Mouse (Mus musculus): ENCODE data around the gene Rps23. TPM values are rescaled to one million over a fixed set of nuclear protein-coding genes. Genes with fewer than 3 reads are reported as not detected.
A peak's percentile ranks its signal among the peaks of the same experiment; 100 is the strongest.

The Rps23 gene
- polyA plus RNA-seq, 1 experiment from 2014 or later, result 186 TPM

DNA sequence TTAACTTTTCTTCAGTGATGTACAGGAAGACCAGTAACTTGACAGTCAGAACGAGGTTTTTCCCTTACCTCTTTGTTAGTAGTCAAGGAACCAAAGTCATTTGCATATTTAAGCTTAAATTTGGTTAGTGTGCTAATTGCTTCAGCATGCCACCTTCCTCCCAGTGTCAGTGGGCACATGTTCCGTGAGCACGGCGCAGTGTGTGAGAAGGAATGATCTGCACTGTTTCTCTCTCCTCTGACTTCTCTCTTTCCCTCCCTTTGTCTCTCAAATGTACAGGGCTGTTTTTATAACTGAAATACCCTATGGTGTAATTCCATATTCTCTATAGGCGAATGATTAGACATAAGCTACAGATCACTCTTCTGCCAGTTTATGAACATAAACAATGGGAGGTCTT, 16.8 kb downstream of the Rps23 start:
- H3K27me3 ChIP-seq, result no peaks in the 10 kb centered on the region
- no peaks in the 10 kb centered on the region for H3K9me3 ChIP-seq
- WGBS, result 83% methylated on average over 5 of the region's 5 CpGs
- ATAC-seq (ENCODE audit: borderline replicate concordance, extremely low read depth, low FRiP score, low TSS enrichment), result no peak
- no peak overlapping the region for H3K27ac ChIP-seq
- no peaks in the 10 kb centered on the region for H3K4me1 ChIP-seq
- H3K4me3 ChIP-seq, result no peak overlapping the region
- H3K9ac ChIP-seq, result no peak overlapping the region
- H3K4me2 ChIP-seq, result no peak overlapping the region
- no peaks in the 10 kb centered on the region for H3K36me3 ChIP-seq

DNA sequence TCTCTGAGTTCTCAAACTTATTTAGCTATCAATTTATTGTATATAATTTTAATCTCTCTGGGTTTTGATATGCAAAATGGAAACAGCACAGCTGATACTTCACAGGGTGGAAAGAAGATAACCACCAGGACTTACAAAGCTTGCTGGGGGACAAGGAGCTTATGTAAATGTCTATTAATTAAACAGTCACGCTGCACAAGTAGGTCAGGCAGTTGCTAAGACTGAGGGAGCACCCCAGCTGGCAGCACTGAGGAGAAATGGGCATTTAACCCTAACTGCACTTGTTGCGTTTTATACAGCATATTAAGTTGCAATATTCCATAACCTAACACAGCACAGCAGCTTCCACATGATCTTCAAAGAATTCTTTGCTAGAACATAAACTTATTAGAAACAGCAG, 36.1 kb downstream of the Rps23 start:
- no peaks in the 10 kb centered on the region for H3K4me1 ChIP-seq
- H3K4me2 ChIP-seq, result no peak overlapping the region
- no peak overlapping the region for H3K9ac ChIP-seq
- H3K27me3 ChIP-seq, result no peaks in the 10 kb centered on the region
- no peaks in the 10 kb centered on the region for H3K36me3 ChIP-seq
- no peak overlapping the region for H3K27ac ChIP-seq
- 47% methylated on average over 2 of the region's 2 CpGs for WGBS
- H3K9me3 ChIP-seq, result no peaks in the 10 kb centered on the region
- ATAC-seq (ENCODE audit: borderline replicate concordance, extremely low read depth, low FRiP score, low TSS enrichment), result no peak
- H3K4me3 ChIP-seq, result no peak overlapping the region

DNA sequence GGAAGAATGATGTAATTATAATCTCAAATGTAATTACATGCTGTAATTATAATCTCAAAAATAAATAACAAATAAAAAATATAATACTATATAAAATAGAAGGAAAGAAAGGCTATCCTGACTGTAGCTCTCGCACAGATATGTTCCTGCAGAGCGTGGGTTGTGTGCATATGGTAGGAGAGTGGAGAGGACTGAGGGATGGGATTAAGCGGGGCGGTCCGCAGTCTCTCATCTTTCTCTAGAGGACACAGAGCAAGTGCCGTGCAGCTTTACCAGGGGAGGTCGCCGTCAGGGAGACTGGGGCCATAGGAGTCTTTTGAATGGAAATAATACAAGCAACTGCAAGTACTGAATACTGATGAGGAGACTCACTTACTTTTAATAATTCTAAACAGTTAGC, 37.8 kb downstream of the Rps23 start:
- H3K4me1 ChIP-seq, result no peaks in the 10 kb centered on the region
- H3K9me3 ChIP-seq, result no peaks in the 10 kb centered on the region
- no peak overlapping the region for H3K27ac ChIP-seq
- H3K9ac ChIP-seq, result no peak overlapping the region
- no peaks in the 10 kb centered on the region for H3K36me3 ChIP-seq
- H3K4me3 ChIP-seq, result no peak overlapping the region
- no peak for ATAC-seq (ENCODE audit: borderline replicate concordance, extremely low read depth, low FRiP score, low TSS enrichment)
- no peaks in the 10 kb centered on the region for H3K27me3 ChIP-seq
- WGBS, result 92% methylated on average over 8 of the region's 8 CpGs
- no peak overlapping the region for H3K4me2 ChIP-seq

DNA sequence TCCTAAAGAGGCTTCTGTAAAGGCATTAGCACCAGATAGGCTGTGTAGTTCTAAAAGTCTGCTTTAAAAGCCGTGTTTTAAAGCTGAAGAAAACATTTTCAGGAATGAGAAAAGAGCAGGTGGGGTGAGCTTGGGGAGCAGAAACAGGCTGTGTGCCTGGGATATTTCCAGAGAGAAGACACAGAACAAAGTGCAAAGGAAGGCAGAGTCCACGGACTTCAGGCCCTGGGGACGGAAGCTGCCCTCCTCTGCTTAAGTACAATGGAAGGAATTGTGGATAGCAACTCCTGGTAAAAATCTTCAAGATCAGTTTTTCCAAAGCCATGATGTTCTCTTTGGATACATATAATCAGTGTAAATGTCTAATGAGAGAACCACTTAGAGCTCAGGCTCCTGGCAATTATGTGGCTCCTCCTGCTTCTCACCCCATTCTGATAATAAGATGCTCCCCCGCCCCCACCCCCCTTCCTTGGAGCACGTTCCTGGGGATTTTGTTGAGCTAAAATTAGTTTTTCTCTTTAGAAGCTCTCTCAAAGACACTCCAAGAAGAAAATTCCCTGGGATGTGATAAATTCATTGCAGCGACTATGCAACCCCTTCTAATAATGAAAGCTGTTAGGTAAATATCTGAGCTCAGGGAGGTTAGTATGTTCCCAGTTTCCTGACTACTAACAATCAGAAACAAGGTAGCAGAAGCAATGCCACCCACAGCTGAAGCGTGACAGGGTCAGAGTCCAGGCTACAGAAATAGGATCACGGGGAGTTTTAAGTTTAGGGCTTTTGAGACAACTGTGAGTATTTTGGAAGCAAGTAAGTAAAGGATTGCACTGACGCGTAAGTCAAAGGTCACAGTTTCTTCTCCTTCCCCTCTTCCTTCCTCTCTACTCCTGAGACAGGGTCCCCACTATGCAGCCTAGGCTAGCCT, 40.3 kb downstream of the Rps23 start:
- Histone ChIP-seq H3K4me2 (no peak overlapping the region), H3K9me3 (no peaks in the 10 kb centered on the region), H3K27ac (no peak overlapping the region), H3K9ac (no peak overlapping the region), H3K4me1 (no peaks in the 10 kb centered on the region), H3K36me3 (no peaks in the 10 kb centered on the region), H3K4me3 (no peak overlapping the region), H3K27me3 (no peaks in the 10 kb centered on the region)
- ATAC-seq (ENCODE audit: borderline replicate concordance, extremely low read depth, low FRiP score, low TSS enrichment), result no peak
- 54% methylated on average over 10 of the region's 10 CpGs for WGBS

DNA sequence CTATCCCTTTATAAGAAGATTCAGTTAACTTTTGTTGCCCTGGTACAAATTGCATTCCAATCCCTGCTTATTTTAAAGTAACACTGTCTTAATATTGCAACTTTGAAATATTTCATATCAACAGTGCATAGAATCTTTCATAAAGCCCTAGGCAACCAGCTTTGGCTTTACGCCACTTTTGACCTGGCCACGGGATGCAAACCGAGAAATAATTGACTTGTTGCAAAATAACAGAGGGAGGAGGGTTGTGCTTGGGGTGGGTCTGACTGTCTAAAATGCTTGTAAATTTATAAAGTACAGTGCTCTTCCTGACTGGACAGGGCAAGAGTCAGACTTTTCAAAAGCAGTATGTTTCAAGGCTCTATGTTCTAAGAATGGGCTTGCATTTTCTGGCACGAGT, 41.8 kb downstream of the Rps23 start:
- 69% methylated on average over 4 of the region's 4 CpGs for WGBS
- Histone ChIP-seq H3K9ac (no peak overlapping the region), H3K27ac (no peak overlapping the region), H3K4me3 (no peak overlapping the region), H3K4me2 (no peak overlapping the region), H3K27me3 (no peaks in the 10 kb centered on the region), H3K9me3 (no peaks in the 10 kb centered on the region), H3K36me3 (no peaks in the 10 kb centered on the region), H3K4me1 (no peaks in the 10 kb centered on the region)
- ATAC-seq (ENCODE audit: borderline replicate concordance, extremely low read depth, low FRiP score, low TSS enrichment), result no peak

DNA sequence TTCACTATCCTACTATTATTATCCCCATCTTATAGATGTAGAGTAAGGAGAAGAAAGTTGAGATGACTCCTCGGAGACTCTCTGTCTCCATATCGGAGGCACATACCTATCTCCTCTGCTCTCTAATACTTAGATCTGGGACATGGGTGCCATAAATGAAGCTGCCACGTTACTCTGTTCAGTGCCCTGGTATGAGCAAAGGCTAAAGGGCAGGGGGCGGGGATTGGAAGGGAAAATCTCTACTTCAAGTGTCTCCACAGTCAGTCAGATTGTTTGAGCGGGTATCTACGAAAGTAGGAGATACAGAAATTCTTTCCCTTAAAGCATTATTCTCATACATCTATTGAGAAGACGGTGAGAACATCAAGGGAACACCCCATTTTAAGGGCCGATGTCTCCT, 43.2 kb downstream of the Rps23 start:
- Histone ChIP-seq H3K9ac (no peak overlapping the region), H3K4me2 (no peak overlapping the region), H3K27ac (no peak overlapping the region), H3K36me3 (no peaks in the 10 kb centered on the region), H3K4me3 (no peak overlapping the region), H3K27me3 (no peaks in the 10 kb centered on the region), H3K9me3 (no peaks in the 10 kb centered on the region), H3K4me1 (no peaks in the 10 kb centered on the region)
- 70% methylated on average over 8 of the region's 8 CpGs for WGBS
- no peak for ATAC-seq (ENCODE audit: borderline replicate concordance, extremely low read depth, low FRiP score, low TSS enrichment)

DNA sequence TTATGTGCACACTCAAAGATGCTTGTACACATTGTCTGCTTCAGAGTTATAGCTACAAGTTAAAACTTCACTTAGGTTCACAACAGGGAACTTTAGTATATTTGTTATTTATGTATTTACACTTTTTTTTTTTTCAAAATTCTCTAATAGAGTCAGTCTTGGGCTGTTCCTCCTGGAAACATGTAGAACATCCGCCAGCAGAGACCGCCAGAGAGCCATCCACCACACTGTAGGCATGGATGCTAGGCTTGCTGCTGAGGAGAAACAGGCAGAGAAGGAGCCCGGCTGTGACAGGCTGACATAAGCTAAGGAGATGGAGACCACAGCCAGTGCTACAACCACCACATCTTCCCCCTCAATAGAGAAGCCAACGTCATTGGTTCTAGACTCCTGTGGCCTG, 44.7 kb downstream of the Rps23 start:
- H3K4me3 ChIP-seq, result no peak overlapping the region
- H3K27me3 ChIP-seq, result no peaks in the 10 kb centered on the region
- H3K36me3 ChIP-seq, result no peaks in the 10 kb centered on the region
- no peak overlapping the region for H3K4me2 ChIP-seq
- no peaks in the 10 kb centered on the region for H3K4me1 ChIP-seq
- no peak overlapping the region for H3K27ac ChIP-seq
- H3K9ac ChIP-seq, result no peak overlapping the region
- ATAC-seq (ENCODE audit: borderline replicate concordance, extremely low read depth, low FRiP score, low TSS enrichment), result peak; percentile 80; the same call in 1 of the 2 replicates
- no peaks in the 10 kb centered on the region for H3K9me3 ChIP-seq
- WGBS, result 8% methylated on average over 4 of the region's 4 CpGs

DNA sequence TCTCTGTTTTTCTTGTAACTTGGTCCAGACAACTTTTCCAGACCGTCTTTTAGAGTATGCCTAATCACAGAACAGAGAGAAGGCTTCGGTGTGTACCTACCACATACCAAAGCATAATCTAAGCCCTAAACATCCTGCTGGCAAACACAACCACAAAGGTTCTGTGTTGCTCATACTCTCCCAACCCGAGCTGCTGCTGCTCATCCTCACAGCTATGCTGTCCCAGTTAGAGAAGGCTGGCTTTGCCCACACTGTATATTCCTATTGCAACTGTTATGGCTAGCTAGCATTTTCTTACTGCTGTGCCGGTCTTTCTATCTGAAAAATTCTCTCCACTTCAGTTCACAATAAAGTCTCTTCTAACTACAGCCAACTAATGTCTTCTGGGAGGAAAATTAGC, 46.2 kb downstream of the Rps23 start:
- ATAC-seq (ENCODE audit: borderline replicate concordance, extremely low read depth, low FRiP score, low TSS enrichment), result no peak
- Histone ChIP-seq H3K9ac (no peak overlapping the region), H3K4me1 (no peaks in the 10 kb centered on the region), H3K27me3 (no peaks in the 10 kb centered on the region), H3K4me3 (no peak overlapping the region), H3K9me3 (no peaks in the 10 kb centered on the region), H3K4me2 (no peak overlapping the region), H3K27ac (no peak overlapping the region), H3K36me3 (no peaks in the 10 kb centered on the region)
- 60% methylated on average over 4 of the region's 4 CpGs for WGBS

DNA sequence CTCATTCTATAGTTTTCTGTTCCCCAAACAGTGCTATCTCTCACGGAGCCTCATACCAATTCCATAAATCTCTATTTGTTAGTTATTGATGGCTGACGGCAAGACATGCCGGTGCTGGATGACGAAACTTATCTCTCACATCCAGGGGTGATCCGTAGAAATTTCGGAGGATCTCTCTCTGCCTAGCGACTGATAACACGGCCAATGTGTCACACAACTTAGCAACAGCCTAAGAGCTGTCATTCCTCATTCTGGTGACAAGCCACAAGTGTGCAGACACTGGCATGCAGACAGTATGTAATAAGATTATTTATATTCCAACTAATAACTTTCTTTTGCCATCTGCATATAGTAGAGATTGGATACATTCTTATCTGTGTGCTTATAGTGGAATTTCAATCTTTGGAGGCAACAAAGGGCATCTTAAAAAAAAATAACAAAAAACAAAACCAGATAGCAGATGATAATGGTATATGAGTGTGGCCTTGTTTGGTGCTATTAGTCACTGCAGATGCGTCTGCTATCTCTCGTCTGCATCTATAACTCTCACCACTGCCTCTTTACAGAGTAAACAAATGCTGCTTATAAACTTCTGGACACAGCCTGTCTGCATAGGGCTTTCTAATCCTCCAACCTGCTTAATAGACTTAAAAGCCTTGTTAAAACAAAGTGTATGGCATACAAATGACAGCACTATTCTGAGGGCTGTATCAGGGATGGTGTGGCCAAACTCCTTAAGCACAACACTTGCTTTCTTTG, 47.7 kb downstream of the Rps23 start:
- WGBS, result 44% methylated on average over 10 of the region's 10 CpGs
- H3K9me3 ChIP-seq, result no peaks in the 10 kb centered on the region

DNA sequence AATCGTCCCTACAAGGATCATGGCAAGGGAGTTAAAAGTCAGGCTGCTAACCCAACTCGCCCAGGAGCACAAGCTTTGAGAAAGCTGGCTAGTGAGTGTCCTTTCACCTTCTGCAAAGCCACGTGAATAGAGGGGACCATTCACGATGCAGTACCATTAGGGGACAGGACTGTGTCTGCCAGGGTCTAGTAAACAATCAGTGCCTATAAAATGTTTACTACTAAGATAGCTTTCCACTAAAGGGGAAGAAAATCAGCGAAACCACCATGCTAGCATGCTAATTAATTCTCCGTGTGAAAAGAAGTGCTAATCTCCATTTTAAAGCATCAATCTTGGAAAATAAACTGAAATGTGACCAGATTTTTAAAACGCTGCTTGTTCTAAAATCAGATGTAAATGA, 50.7 kb downstream of the Rps23 start:
- no peak overlapping the region for H3K27ac ChIP-seq
- H3K9ac ChIP-seq, result no peak overlapping the region
- no peak overlapping the region for H3K4me3 ChIP-seq
- H3K4me1 ChIP-seq, result no peaks in the 10 kb centered on the region
- H3K4me2 ChIP-seq, result no peak overlapping the region
- no peaks in the 10 kb centered on the region for H3K9me3 ChIP-seq
- no peaks in the 10 kb centered on the region for H3K36me3 ChIP-seq
- WGBS, result 66% methylated on average over 7 of the region's 7 CpGs
- no peak for ATAC-seq (ENCODE audit: borderline replicate concordance, extremely low read depth, low FRiP score, low TSS enrichment)
- H3K27me3 ChIP-seq, result no peaks in the 10 kb centered on the region

More for the DNA sequence above, 47.7 kb downstream of the Rps23 start:
- no peaks in the 10 kb centered on the region for H3K36me3 ChIP-seq
- no peak overlapping the region for H3K4me2 ChIP-seq
- no peak overlapping the region for H3K4me3 ChIP-seq
- no peak overlapping the region for H3K27ac ChIP-seq
- no peaks in the 10 kb centered on the region for H3K27me3 ChIP-seq
- no peaks in the 10 kb centered on the region for H3K4me1 ChIP-seq
- no peak for ATAC-seq (ENCODE audit: borderline replicate concordance, extremely low read depth, low FRiP score, low TSS enrichment)
- no peak overlapping the region for H3K9ac ChIP-seq
